Comparison of ENCODE assay signal across 21 mouse cellular contexts in genomic region chr1:151886171-151886570, GRCm38 (mm10).
"Had no signal": no experiment of that assay in that cellular context is flagged by ENCODE, and none has a peak within 500 bp of the region (broad histone marks: within the 10 kb centered on the region; RNA-seq: fewer than 3 reads in every experiment).

No protein-coding gene starts in this region.

- H3K27ac ChIP-seq: heart, adult 2 months; heart, embryonic 13.5 days; heart, embryonic 15.5 days; hindbrain, embryonic 12.5 days; hindbrain, embryonic 14.5 days; intestine, embryonic 15.5 days; layer of hippocampus, adult 2 months; left cerebral cortex, adult 2 months; limb, embryonic 10.5 days; limb, embryonic 12.5 days; liver, embryonic 13.5 days; liver, embryonic 15.5 days had no signal

- H3K4me3 ChIP-seq: heart, adult 2 months; heart, embryonic 13.5 days; heart, embryonic 15.5 days; hindbrain, embryonic 10.5 days; hindbrain, embryonic 12.5 days; intestine, embryonic 15.5 days; layer of hippocampus, adult 2 months; left cerebral cortex, adult 2 months; limb, embryonic 10.5 days; limb, embryonic 12.5 days; liver, embryonic 13.5 days; liver, embryonic 15.5 days had no signal

- DNase-seq: heart, adult 2 months; heart, postnatal 14 days; heart, postnatal 4 days; kidney, adult 18-20 months; kidney, adult 8-10 months; kidney, postnatal 10 days; kidney, postnatal 25 days; kidney, postnatal 4 days; liver; liver, embryonic 13.5 days had no signal
